Mouse (Mus musculus): ENCODE data around the gene Polr2m. TPM values are rescaled to one million over a fixed set of nuclear protein-coding genes. Genes with fewer than 3 reads are reported as not detected.
"Not testable (repeated sequence)": the region's sequence is repeated elsewhere in the genome, so short reads cannot be mapped to it uniquely, and the experiment has no call there.

The Polr2m gene
- polyA plus RNA-seq, 1 experiment = 305 TPM

DNA sequence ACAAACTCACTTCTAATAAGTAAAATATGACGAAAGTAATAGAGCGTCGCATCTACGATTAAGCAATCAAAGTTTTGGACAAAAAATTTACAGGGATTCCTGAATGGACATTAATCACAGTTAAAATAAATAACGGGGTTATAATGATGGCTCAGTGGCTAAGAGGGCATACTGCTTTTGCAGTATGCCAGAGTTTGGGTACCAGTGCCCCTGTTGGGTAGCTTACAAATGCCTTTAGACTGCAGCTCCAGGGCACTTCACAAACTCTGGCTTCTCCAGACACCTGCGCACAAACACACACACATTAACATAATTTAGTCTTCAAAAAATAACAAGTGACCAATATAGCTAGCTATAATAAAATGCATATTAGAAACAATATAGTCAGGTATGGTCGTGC, 392 bp upstream of the Polr2m start:
- Histone ChIP-seq H3K27ac (ENCODE audit: insufficient read depth, low read length) (no peak overlapping the region), H3K4me3 (replicated peaks; ENCODE audit: insufficient read depth, low read depth, low read length) (peak overlapping the region; percentile 81), H3K4me1 (ENCODE audit: control insufficient read depth, insufficient read depth, low read length) (no peaks in the 10 kb centered on the region), H3K27me3 (ENCODE audit: control insufficient read depth, insufficient read depth, low read length) (no peaks in the 10 kb centered on the region; the same call in 1 of the 2 replicates)
- TF ChIP-seq CTCF (IDR thresholded peaks at IDR 0.05; ENCODE audit: borderline replicate concordance, insufficient read depth, low read depth, low read length) (no peak), POLR2A (IDR thresholded peaks at IDR 0.05; ENCODE audit: borderline replicate concordance, insufficient read depth, low read length) (no peak)
- WGBS = 46% methylated on average over 7 of the region's 7 CpGs
- DNase-seq = peak in 1 of 2 experiments; percentile 17

DNA sequence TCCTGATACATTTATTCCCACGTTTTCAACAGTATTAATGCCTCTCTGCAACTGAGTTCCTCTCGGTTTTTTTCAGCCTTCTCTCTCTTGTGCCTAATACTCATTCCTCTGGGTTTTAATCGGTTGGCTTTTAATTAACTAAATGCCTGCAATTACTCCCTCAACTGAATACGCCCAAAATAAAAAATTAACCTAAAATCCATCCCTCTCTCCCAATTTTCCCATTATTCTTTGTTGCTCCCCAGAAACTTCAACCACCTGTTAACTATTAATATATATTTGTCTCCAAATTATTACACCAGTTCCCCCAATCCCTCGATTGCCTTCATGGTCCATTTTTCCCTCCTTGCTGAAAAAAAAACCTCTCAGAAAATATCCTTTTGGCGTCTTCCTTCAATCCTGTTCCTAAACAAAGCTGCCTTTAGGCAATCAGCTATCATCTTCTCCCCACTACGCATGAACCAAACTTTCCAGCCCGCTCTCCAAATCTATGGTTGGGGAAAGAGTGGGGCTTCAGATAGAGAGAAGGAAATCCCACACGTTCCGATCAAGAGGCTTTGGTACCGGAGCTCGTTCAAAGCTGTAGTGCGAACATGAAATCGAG, 762 bp downstream of the Polr2m start:
- no peak for TF ChIP-seq POLR2A (IDR thresholded peaks at IDR 0.05; ENCODE audit: borderline replicate concordance, insufficient read depth, low read length)
- no peak for TF ChIP-seq CTCF (IDR thresholded peaks at IDR 0.05; ENCODE audit: borderline replicate concordance, insufficient read depth, low read depth, low read length)
- Histone ChIP-seq H3K27me3 (ENCODE audit: control insufficient read depth, insufficient read depth, low read length) (no peaks in the 10 kb centered on the region), H3K27ac (ENCODE audit: insufficient read depth, low read length) (peak overlapping the region; percentile 94), H3K4me3 (replicated peaks; ENCODE audit: insufficient read depth, low read depth, low read length) (peak overlapping the region; percentile 81), H3K4me1 (ENCODE audit: control insufficient read depth, insufficient read depth, low read length) (no peaks in the 10 kb centered on the region)
- WGBS = 1% methylated on average over 14 of the region's 14 CpGs
- DNase-seq = no peak

DNA sequence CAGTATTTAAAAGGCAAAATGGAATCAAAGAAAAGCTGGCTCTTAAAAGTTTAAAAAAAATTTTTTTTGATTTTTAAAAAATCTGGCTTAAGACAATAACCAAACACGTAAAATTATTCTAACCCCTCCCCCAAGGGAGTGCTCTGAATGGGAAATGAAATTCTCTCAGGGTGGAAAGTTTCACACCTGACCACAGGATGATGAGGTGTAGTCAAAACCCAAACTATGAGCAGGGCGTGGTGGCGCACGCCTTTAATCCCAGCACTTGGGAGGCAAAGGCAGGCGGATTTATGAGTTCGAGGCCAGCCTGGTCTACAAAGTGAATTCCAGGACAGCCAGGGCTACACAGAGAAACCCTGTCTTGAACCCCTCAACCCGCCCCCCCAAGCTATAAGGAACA, 1.9 kb downstream of the Polr2m start:
- not testable (repeated sequence) for H3K4me3 ChIP-seq (replicated peaks; ENCODE audit: insufficient read depth, low read depth, low read length); H3K27me3 ChIP-seq (ENCODE audit: control insufficient read depth, insufficient read depth, low read length); H3K4me1 ChIP-seq (ENCODE audit: control insufficient read depth, insufficient read depth, low read length); DNase-seq; H3K27ac ChIP-seq (ENCODE audit: insufficient read depth, low read length)
- WGBS = 86% methylated on average over 7 of the region's 7 CpGs

DNA sequence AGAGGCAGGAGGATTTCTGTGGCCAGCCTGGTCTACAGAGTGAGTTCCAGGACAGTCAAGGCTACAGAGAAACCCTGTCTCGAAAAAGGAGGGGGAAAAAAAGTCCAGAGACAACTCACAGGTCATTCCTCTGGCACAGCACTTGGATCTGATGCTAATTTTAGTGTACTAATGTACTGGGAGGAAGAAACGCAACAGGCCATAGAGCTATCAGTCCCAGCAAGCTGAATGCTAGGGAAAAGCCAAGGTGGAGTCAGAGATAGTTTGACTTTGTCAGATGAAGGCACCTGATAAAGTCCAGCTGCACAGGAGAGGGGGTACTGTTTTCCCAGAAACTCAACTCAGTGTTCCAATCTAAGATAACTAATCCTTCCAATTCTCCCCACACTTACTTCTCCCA, 5.4 kb downstream of the Polr2m start:
- 93% methylated on average over 2 of the region's 2 CpGs for WGBS
- H3K4me3 ChIP-seq (replicated peaks; ENCODE audit: insufficient read depth, low read depth, low read length) = no peak overlapping the region
- no peaks in the 10 kb centered on the region for H3K27me3 ChIP-seq (ENCODE audit: control insufficient read depth, insufficient read depth, low read length)
- TF ChIP-seq POLR2A (IDR thresholded peaks at IDR 0.05; ENCODE audit: borderline replicate concordance, insufficient read depth, low read length) (no peak), CTCF (IDR thresholded peaks at IDR 0.05; ENCODE audit: borderline replicate concordance, insufficient read depth, low read depth, low read length) (no peak)
- no peak for DNase-seq
- H3K27ac ChIP-seq (ENCODE audit: insufficient read depth, low read length) = no peak overlapping the region
- no peaks in the 10 kb centered on the region for H3K4me1 ChIP-seq (ENCODE audit: control insufficient read depth, insufficient read depth, low read length)

DNA sequence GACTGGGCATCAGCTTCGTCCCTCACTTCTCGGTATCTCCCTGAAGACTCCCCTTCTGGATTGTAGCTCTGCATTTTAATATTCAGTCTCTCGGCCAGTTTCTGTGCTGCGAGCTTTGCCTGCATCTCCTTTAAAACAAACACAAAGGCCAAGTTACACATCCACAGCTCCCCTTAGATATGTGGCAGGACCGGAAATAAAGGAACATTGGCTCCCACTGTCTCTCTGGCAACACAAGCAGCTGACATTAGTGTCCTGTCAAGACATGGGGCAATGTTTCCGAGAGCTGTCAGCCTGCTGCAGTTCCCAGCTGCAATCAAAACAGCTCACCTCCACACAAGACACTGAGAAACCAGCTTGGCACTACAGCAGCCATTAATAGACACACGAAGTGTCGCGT, 6.3 kb downstream of the Polr2m start:
- no peak overlapping the region for H3K27ac ChIP-seq (ENCODE audit: insufficient read depth, low read length)
- no peaks in the 10 kb centered on the region for H3K27me3 ChIP-seq (ENCODE audit: control insufficient read depth, insufficient read depth, low read length)
- WGBS = 94% methylated on average over 9 of the region's 9 CpGs
- no peak for TF ChIP-seq CTCF (IDR thresholded peaks at IDR 0.05; ENCODE audit: borderline replicate concordance, insufficient read depth, low read depth, low read length)
- no peak for TF ChIP-seq POLR2A (IDR thresholded peaks at IDR 0.05; ENCODE audit: borderline replicate concordance, insufficient read depth, low read length)
- no peak for DNase-seq
- no peaks in the 10 kb centered on the region for H3K4me1 ChIP-seq (ENCODE audit: control insufficient read depth, insufficient read depth, low read length)
- no peak overlapping the region for H3K4me3 ChIP-seq (replicated peaks; ENCODE audit: insufficient read depth, low read depth, low read length)

DNA sequence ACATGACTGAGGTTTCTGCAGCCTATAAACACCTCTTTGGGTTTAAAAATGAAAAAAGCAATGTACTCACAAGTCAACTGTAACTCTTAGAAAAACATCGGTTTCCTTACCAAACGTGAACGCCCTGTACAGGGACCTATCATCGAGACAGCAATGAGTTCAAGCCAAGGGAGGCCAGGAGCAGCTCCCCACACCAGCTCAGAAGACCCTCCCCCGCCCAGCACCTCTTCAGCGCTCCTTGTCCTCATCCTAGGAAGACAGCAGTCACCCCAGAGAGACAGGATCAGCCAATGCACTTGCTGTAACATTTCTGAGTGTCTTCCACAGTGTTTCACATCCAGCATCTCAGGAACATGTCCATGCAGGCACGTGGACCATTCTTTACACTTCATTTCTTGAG, 7.1 kb downstream of the Polr2m start:
- DNase-seq = no peak
- H3K27me3 ChIP-seq (ENCODE audit: control insufficient read depth, insufficient read depth, low read length) = no peaks in the 10 kb centered on the region
- WGBS = 97% methylated on average over 7 of the region's 7 CpGs
- no peak overlapping the region for H3K4me3 ChIP-seq (replicated peaks; ENCODE audit: insufficient read depth, low read depth, low read length)
- H3K4me1 ChIP-seq (ENCODE audit: control insufficient read depth, insufficient read depth, low read length) = no peaks in the 10 kb centered on the region
- no peak overlapping the region for H3K27ac ChIP-seq (ENCODE audit: insufficient read depth, low read length)
- no peak for TF ChIP-seq CTCF (IDR thresholded peaks at IDR 0.05; ENCODE audit: borderline replicate concordance, insufficient read depth, low read depth, low read length)
- no peak for TF ChIP-seq POLR2A (IDR thresholded peaks at IDR 0.05; ENCODE audit: borderline replicate concordance, insufficient read depth, low read length)

DNA sequence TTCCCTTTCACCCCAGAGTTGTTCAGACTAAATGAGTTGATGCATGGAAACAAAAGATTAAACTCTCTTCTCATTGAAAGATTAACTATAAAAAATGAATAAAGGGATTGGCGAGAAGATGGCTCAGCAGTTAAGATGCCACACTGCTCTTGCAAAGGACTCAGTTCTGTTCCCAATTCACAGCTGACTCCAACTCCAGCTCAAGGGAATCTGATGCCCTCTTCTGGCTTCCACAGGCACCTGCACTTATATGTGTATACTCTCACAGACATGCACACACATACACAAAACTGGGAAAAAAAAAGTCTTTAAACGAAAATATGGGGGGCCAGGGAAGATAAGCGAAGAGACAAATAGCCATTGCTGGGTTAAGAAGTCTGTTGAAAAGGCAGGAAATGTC, 9.1 kb downstream of the Polr2m start:
- DNase-seq = no peak

DNA sequence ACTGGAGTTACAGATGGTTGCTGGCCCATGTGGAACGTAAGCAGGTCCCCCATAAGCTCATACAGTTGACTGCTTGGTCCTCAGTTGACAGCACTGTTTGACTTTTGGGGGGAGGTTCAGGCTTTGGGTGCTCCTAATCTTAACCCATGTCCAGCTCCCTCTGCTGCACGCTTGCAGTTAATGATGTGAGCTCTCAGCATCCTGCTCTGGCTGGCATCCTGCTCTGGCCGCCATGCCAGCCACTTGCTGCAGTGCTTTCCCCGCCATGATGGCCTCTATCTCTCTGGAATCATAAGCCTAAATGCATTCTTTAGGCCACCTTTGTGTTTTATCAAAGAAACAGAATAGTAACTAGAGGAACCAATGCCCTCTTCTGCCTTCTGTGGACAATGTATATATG, 10.2 kb downstream of the Polr2m start:
- Histone ChIP-seq H3K4me3 (replicated peaks; ENCODE audit: insufficient read depth, low read depth, low read length) (no peak overlapping the region), H3K27me3 (ENCODE audit: control insufficient read depth, insufficient read depth, low read length) (no peaks in the 10 kb centered on the region), H3K4me1 (ENCODE audit: control insufficient read depth, insufficient read depth, low read length) (no peaks in the 10 kb centered on the region), H3K27ac (ENCODE audit: insufficient read depth, low read length) (no peak overlapping the region)
- WGBS = 86% methylated on average over 4 of the region's 4 CpGs
- TF ChIP-seq CTCF (IDR thresholded peaks at IDR 0.05; ENCODE audit: borderline replicate concordance, insufficient read depth, low read depth, low read length) (no peak), POLR2A (IDR thresholded peaks at IDR 0.05; ENCODE audit: borderline replicate concordance, insufficient read depth, low read length) (no peak)
- no peak for DNase-seq

More for the DNA sequence above, 9.1 kb downstream of the Polr2m start:
- no peaks in the 10 kb centered on the region for H3K4me1 ChIP-seq (ENCODE audit: control insufficient read depth, insufficient read depth, low read length)
- H3K27me3 ChIP-seq (ENCODE audit: control insufficient read depth, insufficient read depth, low read length) = no peaks in the 10 kb centered on the region
- H3K4me3 ChIP-seq (replicated peaks; ENCODE audit: insufficient read depth, low read depth, low read length) = no peak overlapping the region
- no peak for TF ChIP-seq POLR2A (IDR thresholded peaks at IDR 0.05; ENCODE audit: borderline replicate concordance, insufficient read depth, low read length)
- TF ChIP-seq CTCF (IDR thresholded peaks at IDR 0.05; ENCODE audit: borderline replicate concordance, insufficient read depth, low read depth, low read length) = no peak
- WGBS = 97% methylated on average over 3 of the region's 3 CpGs
- H3K27ac ChIP-seq (ENCODE audit: insufficient read depth, low read length) = no peak overlapping the region

Data from cerebellum, adult 2 months (tissue).